Mouse (Mus musculus): ENCODE results near the gene Inka1.

GRCm38 (mm10) chr9:108008041-108008440 lies 22.4 kb upstream of the Inka1 start:
- TF ChIP-seq POLR2A (IDR thresholded peaks at IDR 0.05; ENCODE audit: extremely low read depth, insufficient read depth, low read length) (no peak), CTCF (IDR thresholded peaks at IDR 0.05; ENCODE audit: extremely low read depth, insufficient read depth, low read length) (no peak)

Measured in cortical plate, adult 2 months (tissue).